7 mouse cellular contexts compared by ENCODE assay signal in the genomic region with DNA sequence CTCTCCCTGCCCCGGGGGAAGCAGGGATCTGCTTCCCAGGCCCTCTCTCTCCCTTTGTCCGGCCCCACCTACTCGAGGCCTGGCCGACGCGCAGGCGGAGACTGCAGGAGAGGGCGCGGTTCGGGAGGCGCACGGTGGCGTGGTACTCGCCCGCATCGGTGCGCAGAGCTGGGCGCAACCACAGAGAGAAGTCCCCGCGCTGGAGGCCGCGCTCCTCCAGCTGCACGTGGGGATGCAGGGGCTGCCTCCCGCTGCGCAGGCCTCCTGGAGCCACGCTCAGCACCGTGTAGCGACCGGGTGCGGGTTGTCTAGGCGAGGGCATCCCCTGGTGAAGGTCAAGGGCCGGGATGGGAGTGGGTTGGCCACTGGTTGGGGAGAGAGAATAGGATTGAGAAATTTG. TPM values are rescaled to one million over a fixed set of nuclear protein-coding genes. Genes with fewer than 3 reads are reported as not detected.
A peak's percentile ranks its signal among the peaks of the same experiment; 100 is the strongest.
DNase-seq lines count a peak whose midpoint lies in the region; ATAC-seq lines count a peak whose summit lies in the region.

No protein-coding gene starts in this region.

- WGBS in forebrain, embryonic 14.5 days, result 4% methylated on average over 32 of the region's 32 CpGs
- WGBS in limb, embryonic 11.5 days, result 2% methylated on average over 32 of the region's 32 CpGs
- 7% methylated on average over 30 of the region's 32 CpGs for WGBS in stomach, embryonic 15.5 days

- H3K4me3 ChIP-seq in forebrain, embryonic 14.5 days (ENCODE audit: low read depth, low read length), result peak overlapping the region; percentile 9; the same call in 1 of the 2 replicates
- peak overlapping the region; percentile 15; the same call in 1 of the 2 replicates for H3K4me3 ChIP-seq in limb, embryonic 11.5 days (ENCODE audit: low read depth, low read length)
- peak overlapping the region; percentile 12; the same call in 1 of the 2 replicates for H3K4me3 ChIP-seq in stomach, embryonic 15.5 days (replicated peaks)

- H3K36me3 ChIP-seq in forebrain, embryonic 14.5 days (ENCODE audit: control insufficient read depth, insufficient read depth, low read length), result peaks cover 28% of the 10 kb centered on the region
- peaks cover 11% of the 10 kb centered on the region for H3K36me3 ChIP-seq in limb, embryonic 11.5 days (ENCODE audit: control insufficient read depth, insufficient read depth, low read length)
- peaks cover 19% of the 10 kb centered on the region for H3K36me3 ChIP-seq in stomach, embryonic 15.5 days

- peak overlapping the region; percentile 57 for H3K9ac ChIP-seq in forebrain, embryonic 14.5 days (ENCODE audit: low read length)
- H3K9ac ChIP-seq in limb, embryonic 11.5 days (ENCODE audit: low read length), result peak overlapping the region; percentile 62
- no peak overlapping the region for H3K9ac ChIP-seq in stomach, embryonic 15.5 days

- ATAC-seq in forebrain, embryonic 14.5 days, result peak; percentile 8; the same call in 1 of the 2 replicates
- peak; percentile 19 for ATAC-seq in limb, embryonic 11.5 days (ENCODE audit: insufficient number of reproducible peaks, low FRiP score, low TSS enrichment, low read depth)
- peak; percentile 23; the same call in 1 of the 2 replicates for ATAC-seq in stomach, embryonic 15.5 days (ENCODE audit: insufficient read depth, low FRiP score, low read depth)

- H3K27me3 ChIP-seq in forebrain, embryonic 14.5 days (replicated peaks; ENCODE audit: control insufficient read depth, insufficient read depth, low read length), result 0 out of 2 replicates have a peak, but pooled peaks cover 2% of the 10 kb centered on the region
- peaks cover 14% of the 10 kb centered on the region for H3K27me3 ChIP-seq in limb, embryonic 11.5 days (ENCODE audit: control insufficient read depth, insufficient read depth, low read length)
- 0 out of 2 replicates have a peak, but pooled peaks cover 7% of the 10 kb centered on the region for H3K27me3 ChIP-seq in stomach, embryonic 15.5 days (replicated peaks)

- peaks cover 19% of the 10 kb centered on the region for H3K4me1 ChIP-seq in forebrain, embryonic 14.5 days (ENCODE audit: control insufficient read depth, insufficient read depth, low read length)
- peaks cover 15% of the 10 kb centered on the region for H3K4me1 ChIP-seq in limb, embryonic 11.5 days (ENCODE audit: control insufficient read depth, insufficient read depth, low read length)
- peaks cover 29% of the 10 kb centered on the region for H3K4me1 ChIP-seq in stomach, embryonic 15.5 days

- no peak overlapping the region for H3K27ac ChIP-seq in forebrain, embryonic 14.5 days (ENCODE audit: low read depth, low read length)
- H3K27ac ChIP-seq in limb, embryonic 11.5 days (replicated peaks; ENCODE audit: low read depth, low read length), result no peak overlapping the region
- no peak overlapping the region for H3K27ac ChIP-seq in stomach, embryonic 15.5 days

- peak overlapping the region; percentile 38; the same call in 1 of the 2 replicates for H3K4me2 ChIP-seq in forebrain, embryonic 14.5 days (ENCODE audit: low read length)
- peak overlapping the region; percentile 45 for H3K4me2 ChIP-seq in limb, embryonic 11.5 days (ENCODE audit: low read depth, severe bottlenecking)
- H3K4me2 ChIP-seq in stomach, embryonic 15.5 days, result peak overlapping the region; percentile 52

- H3K9me3 ChIP-seq in forebrain, embryonic 14.5 days (replicated peaks; ENCODE audit: control insufficient read depth, low read length), result no peaks in the 10 kb centered on the region
- H3K9me3 ChIP-seq in limb, embryonic 11.5 days (ENCODE audit: control insufficient read depth, low read length), result no peaks in the 10 kb centered on the region
- H3K9me3 ChIP-seq in stomach, embryonic 15.5 days, result no peaks in the 10 kb centered on the region

- peak; percentile 29 for DNase-seq in right cerebral cortex, postnatal 14 days
- no peak for DNase-seq in right cerebral cortex, postnatal 10 days (ENCODE audit: low spot score in 2 of 2)
- DNase-seq in forebrain, embryonic 14.5 days (ENCODE audit: low spot score), result no peak
- DNase-seq in limb, embryonic 11.5 days (ENCODE audit: low spot score), result peak; percentile 60
- no peak for DNase-seq in adrenal gland, adult 8-10 months
- DNase-seq in thymus, postnatal 14 days, result no peak

RNA-seq across cellular contexts. Expression of gene Lag3, which starts 1.5 kb away (rescaled TPM):
- polyA plus RNA-seq in forebrain, embryonic 14.5 days (2014; fragmentation: Nextera tagmentation; extraction: Ambion mirVana), result 1.2 and 2.7 TPM in 2 replicates
- polyA plus RNA-seq in limb, embryonic 11.5 days (2014; fragmentation: Nextera tagmentation; extraction: Ambion mirVana), result 0.88 and 1.4 TPM in 2 replicates
- polyA plus RNA-seq in stomach, embryonic 15.5 days (2015; fragmentation: Nextera tagmentation; extraction: Ambion mirVana), result 1.5 and 2.4 TPM in 2 replicates
- 1 to 10 TPM; 1.1 to 2.7 (median 1.2) TPM for total RNA-seq in adrenal gland, adult 8-10 months (2022)

RNA-seq across cellular contexts. Expression of gene Ptms, which starts 9.9 kb away (rescaled TPM):
- 479 and 481 TPM in 2 replicates for polyA plus RNA-seq in forebrain, embryonic 14.5 days (2014; fragmentation: Nextera tagmentation; extraction: Ambion mirVana)
- polyA plus RNA-seq in limb, embryonic 11.5 days (2014; fragmentation: Nextera tagmentation; extraction: Ambion mirVana), result 221 and 223 TPM in 2 replicates
- polyA plus RNA-seq in stomach, embryonic 15.5 days (2015; fragmentation: Nextera tagmentation; extraction: Ambion mirVana), result 322 and 340 TPM in 2 replicates
- total RNA-seq in adrenal gland, adult 8-10 months (2022), result 100 to 1,000 TPM; 741 to 843 (median 768) TPM

RNA-seq across cellular contexts. Expression of gene Mlf2, which starts 21.2 kb away (rescaled TPM):
- 470 and 520 TPM in 2 replicates for polyA plus RNA-seq in forebrain, embryonic 14.5 days (2014; fragmentation: Nextera tagmentation; extraction: Ambion mirVana)
- polyA plus RNA-seq in limb, embryonic 11.5 days (2014; fragmentation: Nextera tagmentation; extraction: Ambion mirVana), result 406 and 414 TPM in 2 replicates
- polyA plus RNA-seq in stomach, embryonic 15.5 days (2015; fragmentation: Nextera tagmentation; extraction: Ambion mirVana), result 351 and 362 TPM in 2 replicates
- 100 to 1,000 TPM; 277 to 296 (median 287) TPM for total RNA-seq in adrenal gland, adult 8-10 months (2022)

RNA-seq across cellular contexts. Expression of gene Cd4, which starts 22.0 kb away (rescaled TPM):
- 0.29 and 0.38 TPM in 2 replicates for polyA plus RNA-seq in forebrain, embryonic 14.5 days (2014; fragmentation: Nextera tagmentation; extraction: Ambion mirVana)
- polyA plus RNA-seq in limb, embryonic 11.5 days (2014; fragmentation: Nextera tagmentation; extraction: Ambion mirVana), result 0.06 TPM in 1 of 2 replicates, not detected in the other
- polyA plus RNA-seq in stomach, embryonic 15.5 days (2015; fragmentation: Nextera tagmentation; extraction: Ambion mirVana), result 0.41 and 0.64 TPM in 2 replicates
- total RNA-seq in adrenal gland, adult 8-10 months (2022), result under 1 TPM; 0.40 to 0.83 (median 0.46) TPM

RNA-seq across cellular contexts. Expression of gene Gpr162, which starts 46.2 kb away (rescaled TPM):
- polyA plus RNA-seq in forebrain, embryonic 14.5 days (2014; fragmentation: Nextera tagmentation; extraction: Ambion mirVana), result 11.0 and 13.0 TPM in 2 replicates
- polyA plus RNA-seq in limb, embryonic 11.5 days (2014; fragmentation: Nextera tagmentation; extraction: Ambion mirVana), result 0.92 and 0.98 TPM in 2 replicates
- 1.2 and 1.3 TPM in 2 replicates for polyA plus RNA-seq in stomach, embryonic 15.5 days (2015; fragmentation: Nextera tagmentation; extraction: Ambion mirVana)
- total RNA-seq in adrenal gland, adult 8-10 months (2022), result 1 to 10 TPM in 3 of 4 experiments, under 1 TPM in 1; 0.32 to 2.2 (median 1.6) TPM

Comparison
In these comparisons a context has a peak if more than half of its experiments do, and no peak if none do; other contexts are left out.
1. DNase-seq: peak in right cerebral cortex, postnatal 14 days (single experiment) and limb, embryonic 11.5 days (single experiment); none in right cerebral cortex, postnatal 10 days (0 of 2), forebrain, embryonic 14.5 days (single experiment), adrenal gland, adult 8-10 months (single experiment) and thymus, postnatal 14 days (single experiment).
2. Peak in every context shown above with its lines, with median percentiles within 50 percentile points of each other: ATAC-seq, H3K4me2 ChIP-seq and H3K4me3 ChIP-seq.